In the genomic region with DNA sequence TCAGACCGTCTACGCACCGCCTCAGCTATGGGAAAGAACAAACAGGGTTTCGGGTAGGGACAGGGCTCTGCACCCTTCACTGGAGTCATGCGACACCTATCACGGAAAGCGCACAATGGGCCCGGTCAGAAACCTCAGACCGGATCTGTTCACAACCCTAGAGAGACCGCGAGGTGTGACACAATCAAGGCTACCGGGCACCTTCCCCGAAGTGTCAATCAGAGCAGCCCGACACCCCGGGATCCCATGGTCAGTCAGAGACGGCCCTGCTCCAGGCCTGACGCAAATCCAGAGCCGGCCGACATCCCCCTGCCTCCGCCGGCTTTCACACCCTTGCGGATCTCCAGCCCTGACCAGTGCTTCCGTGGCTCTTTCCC, we compare ENCODE assay signal across 8 mouse cellular contexts. TPM values are rescaled to one million over a fixed set of nuclear protein-coding genes. Genes with fewer than 3 reads are reported as not detected.
DNase-seq lines count a peak whose midpoint lies in the region; ATAC-seq and TF ChIP-seq lines count a peak whose summit lies in the region.

No protein-coding gene starts in this region.

- no peaks in the 10 kb centered on the region for H3K27me3 ChIP-seq in heart, embryonic 11.5 days (ENCODE audit: control insufficient read depth, insufficient read depth, low read length)
- no peaks in the 10 kb centered on the region for H3K27me3 ChIP-seq in CH12.LX (replicated peaks)
- H3K27me3 ChIP-seq in limb, embryonic 14.5 days (ENCODE audit: control insufficient read depth, insufficient read depth, low read length) = no peaks in the 10 kb centered on the region

- peak overlapping the region; percentile 79 for H3K9ac ChIP-seq in heart, embryonic 11.5 days (ENCODE audit: low read depth, low read length)
- peak overlapping the region; percentile 79 for H3K9ac ChIP-seq in CH12.LX (ENCODE audit: insufficient read depth, low read depth)
- H3K9ac ChIP-seq in limb, embryonic 14.5 days (ENCODE audit: low read depth, low read length, severe bottlenecking) = peak overlapping the region; percentile 85

- peak overlapping the region; percentile 61 for H3K4me2 ChIP-seq in heart, embryonic 11.5 days
- peak overlapping the region; percentile 93 for H3K4me2 ChIP-seq in CH12.LX (ENCODE audit: insufficient read depth, low read depth, poor library complexity, severe bottlenecking)
- peak overlapping the region; percentile 53 for H3K4me2 ChIP-seq in limb, embryonic 14.5 days (replicated peaks; ENCODE audit: low read depth, low read length, severe bottlenecking)

- TF ChIP-seq POLR2A in CH12.LX (IDR thresholded peaks at IDR 0.05; ENCODE audit: low read depth, low read length) = no peak
- TF ChIP-seq POLR2A in embryonic fibroblast, embryonic 13.5 days (IDR thresholded peaks at IDR 0.05; ENCODE audit: low read depth, low read length) = no peak
- no peak for TF ChIP-seq POLR2A in limb, embryonic 14.5 days (IDR thresholded peaks at IDR 0.05; ENCODE audit: borderline replicate concordance, extremely low read depth, insufficient read depth, insufficient read length)

- dilution Hi-C loops in CH12.LX (cut with MboI; ENCODE audit: extremely low pct_ligation_motif_present, extremely low pct_unique_long_range_greater_than_20kb, low sequenced_read_pairs) = no loop called here

- in situ Hi-C loops in CH12.LX (cut with MboI; ENCODE audit: low pct_ligation_motif_present, low pct_unique_long_range_greater_than_20kb, low sequenced_read_pairs) = no loop called here

- DNase-seq in heart, adult 8-10 months (ENCODE audit: low spot score) = no peak
- peak; percentile 58 for DNase-seq in CH12.LX (ENCODE audit: extremely low read depth)
- peak; percentile 26 for DNase-seq in limb, embryonic 14.5 days (ENCODE audit: low spot score)
- peak; percentile 72 to 82 for DNase-seq in natural killer cell, adult 2 months (ENCODE audit: low spot score in 2 of 2)
- no peak for DNase-seq in cerebellum, adult 11-12 months
- no peak for DNase-seq in gastrocnemius, postnatal 25 days

- peak overlapping the region; percentile 71 for H3K4me3 ChIP-seq in heart, embryonic 11.5 days (ENCODE audit: low read depth, low read length)
- peak overlapping the region; percentile 63 to 90 (median 71) for H3K4me3 ChIP-seq in CH12.LX (replicated peaks in 1 of 3; ENCODE audit: low read depth in 2 of 3, low read length in 2 of 3, poor library complexity in 1 of 3)
- peak overlapping the region; percentile 85 for H3K4me3 ChIP-seq in embryonic fibroblast, embryonic 13.5 days (ENCODE audit: insufficient read depth, low read length)
- peak overlapping the region; percentile 81 for H3K4me3 ChIP-seq in limb, embryonic 14.5 days (replicated peaks; ENCODE audit: low read length)

- no peak for TF ChIP-seq EP300 in CH12.LX (IDR thresholded peaks at IDR 0.05; ENCODE audit: low read length)

- peaks cover 8% of the 10 kb centered on the region for H3K4me1 ChIP-seq in heart, embryonic 11.5 days (ENCODE audit: control insufficient read depth, insufficient read depth, low read length)
- peaks cover 7 to 19% of the 10 kb centered on the region in 2 experiments for H3K4me1 ChIP-seq in CH12.LX (ENCODE audit: control insufficient read depth in 1 of 2, insufficient read depth in 2 of 2)
- peaks cover 4% of the 10 kb centered on the region; the same call in 1 of the 2 replicates for H3K4me1 ChIP-seq in embryonic fibroblast, embryonic 13.5 days (ENCODE audit: control insufficient read depth, insufficient read depth, low read length)
- H3K4me1 ChIP-seq in limb, embryonic 14.5 days (ENCODE audit: control insufficient read depth, insufficient read depth, low read length) = peaks cover 6% of the 10 kb centered on the region; the same call in 1 of the 2 replicates

- TF ChIP-seq CTCF in CH12.LX (conservative IDR thresholded peaks at IDR 0.05 in 1 of 2, IDR thresholded peaks at IDR 0.05 in 1 of 2; ENCODE audit: low read depth in 2 of 2, low read length in 2 of 2) = no peak
- TF ChIP-seq CTCF in embryonic fibroblast, embryonic 13.5 days (IDR thresholded peaks at IDR 0.05; ENCODE audit: borderline replicate concordance, insufficient read depth, low read length) = no peak

- peak overlapping the region; percentile 60; the same call in 1 of the 2 replicates for H3K27ac ChIP-seq in heart, embryonic 11.5 days (ENCODE audit: low read depth, low read length)
- no peak overlapping the region for H3K27ac ChIP-seq in CH12.LX (ENCODE audit: insufficient read depth, low read depth)
- H3K27ac ChIP-seq in embryonic fibroblast, embryonic 13.5 days (ENCODE audit: insufficient read depth, low read length) = peak overlapping the region; percentile 10
- peak overlapping the region; percentile 63 for H3K27ac ChIP-seq in limb, embryonic 14.5 days (replicated peaks; ENCODE audit: low read depth, low read length)

- H3K79me2 ChIP-seq in CH12.LX (replicated peaks; ENCODE audit: control insufficient read depth, extremely low read depth, insufficient read depth, poor library complexity, severe bottlenecking) = 0 out of 2 replicates have a peak, but pooled peaks cover 4% of the 10 kb centered on the region

- H3K36me3 ChIP-seq in heart, embryonic 11.5 days (ENCODE audit: control insufficient read depth, insufficient read depth, low read length) = no peaks in the 10 kb centered on the region
- no peaks in the 10 kb centered on the region for H3K36me3 ChIP-seq in CH12.LX (replicated peaks in 1 of 2; ENCODE audit: control insufficient read depth in 1 of 2, insufficient read depth in 1 of 2, low read length in 1 of 2)
- no peaks in the 10 kb centered on the region for H3K36me3 ChIP-seq in limb, embryonic 14.5 days (ENCODE audit: control insufficient read depth, insufficient read depth, low read length)

- peak; percentile 53 for ATAC-seq in heart, embryonic 11.5 days (replicated peaks; ENCODE audit: insufficient number of reproducible peaks, low FRiP score, low TSS enrichment)
- peak; percentile 66 for ATAC-seq in limb, embryonic 14.5 days (ENCODE audit: low FRiP score, low read depth)

- no peak for TF ChIP-seq RAD21 in CH12.LX (IDR thresholded peaks at IDR 0.05; ENCODE audit: low read depth, low read length)

- WGBS in heart, embryonic 11.5 days (ENCODE audit: insufficient replicate concordance) = 0% methylated on average over 23 of the region's 23 CpGs
- WGBS in limb, embryonic 14.5 days = under 1% methylated on average over 18 of the region's 23 CpGs

- H3K9me3 ChIP-seq in heart, embryonic 11.5 days (replicated peaks; ENCODE audit: control insufficient read depth, low read length) = no peaks in the 10 kb centered on the region
- no peaks in the 10 kb centered on the region for H3K9me3 ChIP-seq in CH12.LX (replicated peaks; ENCODE audit: low read length)
- no peaks in the 10 kb centered on the region for H3K9me3 ChIP-seq in limb, embryonic 14.5 days (ENCODE audit: control insufficient read depth, low read length)

TF ChIP-seq in CH12.LX, 34 proteins besides CTCF, POLR2A, EP300 and RAD21:
- no peak for TF ChIP-seq JUN (IDR thresholded peaks at IDR 0.05; ENCODE audit: insufficient read depth, low read depth, low read length)
- TF ChIP-seq MAX (IDR thresholded peaks at IDR 0.05; ENCODE audit: low read length) = peak; percentile 36; the same call in 1 of the 2 replicates
- TF ChIP-seq BHLHE40 (IDR thresholded peaks at IDR 0.05; ENCODE audit: low read depth, low read length) = peak; percentile 39; the same call in 1 of the 2 replicates
- no peak for TF ChIP-seq TCF12 (IDR thresholded peaks at IDR 0.05; ENCODE audit: low read depth, low read length)
- TF ChIP-seq MYC (IDR thresholded peaks at IDR 0.05; ENCODE audit: low read depth, low read length) = 0 out of 2 replicates have a peak, but pooled peaks have one; percentile 30
- TF ChIP-seq TBP (conservative IDR thresholded peaks at IDR 0.05; ENCODE audit: low read depth, low read length) = no peak
- 0 out of 2 replicates have a peak, but pooled peaks have one; percentile 67 for TF ChIP-seq UBTF (IDR thresholded peaks at IDR 0.05; ENCODE audit: low read depth, low read length)
- no peak for TF ChIP-seq ETS1 (conservative IDR thresholded peaks at IDR 0.05; ENCODE audit: low read depth, low read length)
- no peak for TF ChIP-seq ZC3H11A (IDR thresholded peaks at IDR 0.05; ENCODE audit: low read depth, low read length)

RNA-seq across cellular contexts. Expression of gene Ano10, which starts 0.4 kb away (rescaled TPM):
- polyA plus RNA-seq in heart, embryonic 11.5 days (2014; fragmentation: Nextera tagmentation; extraction: Ambion mirVana) = 34.0 and 40.8 TPM in 2 replicates
- total RNA-seq in heart, adult 8-10 months (2022) = 100 to 1,000 TPM; 114 to 261 (median 181) TPM
- total RNA-seq in CH12.LX (2012; rRNA removed) (18.2 and 23.9 TPM in 2 replicates), CH12.LX (2014; rRNA removed) (7.3 and 9.5 TPM in 2 replicates)
- polyA plus RNA-seq in CH12.LX (2012; ENCODE audit: insufficient read length, low read depth) = 11.4 and 12.2 TPM in 2 replicates
- polyA plus RNA-seq in embryonic fibroblast, embryonic 13.5 days (2011; ENCODE audit: insufficient read length, low read depth, missing spikeins) = 63.6 and 66.4 TPM in 2 replicates
- polyA plus RNA-seq in limb, embryonic 14.5 days (2012; rRNA removed) = 34.4 and 43.5 TPM in 2 replicates
- polyA plus RNA-seq in limb, embryonic 14.5 days (2014; fragmentation: Nextera tagmentation; extraction: Ambion mirVana) = 46.5 and 49.4 TPM in 2 replicates
- total RNA-seq in gastrocnemius, postnatal 25 days (2021) = 10 to 100 TPM; 36.6 to 43.5 TPM

RNA-seq across cellular contexts. Expression of gene Abhd5, which starts 57.6 kb away (rescaled TPM):
- polyA plus RNA-seq in heart, embryonic 11.5 days (2014; fragmentation: Nextera tagmentation; extraction: Ambion mirVana) = 15.9 and 23.4 TPM in 2 replicates
- 10 to 100 TPM; 60.7 to 70.5 (median 66.4) TPM for total RNA-seq in heart, adult 8-10 months (2022)
- total RNA-seq in CH12.LX (2012; rRNA removed) (6.0 and 7.3 TPM in 2 replicates), CH12.LX (2014; rRNA removed) (8.8 and 9.9 TPM in 2 replicates)
- polyA plus RNA-seq in CH12.LX (2012; ENCODE audit: insufficient read length, low read depth) = 12.2 and 14.3 TPM in 2 replicates
- polyA plus RNA-seq in embryonic fibroblast, embryonic 13.5 days (2011; ENCODE audit: insufficient read length, low read depth, missing spikeins) = 53.0 and 61.6 TPM in 2 replicates
- 21.8 and 25.1 TPM in 2 replicates for polyA plus RNA-seq in limb, embryonic 14.5 days (2012; rRNA removed)
- polyA plus RNA-seq in limb, embryonic 14.5 days (2014; fragmentation: Nextera tagmentation; extraction: Ambion mirVana) = 41.1 TPM in 2 replicates
- total RNA-seq in gastrocnemius, postnatal 25 days (2021) = 10 to 100 TPM; 31.7 to 43.5 TPM

Comparison
In these comparisons a context has a peak if more than half of its experiments do, and no peak if none do; other contexts are left out.
1. DNase-seq: peak in CH12.LX (single experiment), limb, embryonic 14.5 days (single experiment) and natural killer cell, adult 2 months (2 of 2); none in heart, adult 8-10 months (single experiment), cerebellum, adult 11-12 months (single experiment) and gastrocnemius, postnatal 25 days (single experiment).
2. Peak in every context shown above with its lines, with median percentiles within 50 percentile points of each other: H3K4me2 ChIP-seq, H3K4me3 ChIP-seq and H3K9ac ChIP-seq.